Mouse (Mus musculus): ENCODE data around the gene Spp2. TPM values are rescaled to one million over a fixed set of nuclear protein-coding genes. Genes with fewer than 3 reads are reported as not detected.

Spp2 gene
- polyA plus RNA-seq, 1 experiment from 2014 or later: 82.3 TPM

- WGBS: 76% methylated on average over 11 of the region's 11 CpGs
- H3K27me3 ChIP-seq (replicated peaks; ENCODE audit: control insufficient read depth, insufficient read depth, low read length): no peaks in the 10 kb centered on the region
- H3K4me1 ChIP-seq (replicated peaks; ENCODE audit: control insufficient read depth, insufficient read depth, low read length): no peaks in the 10 kb centered on the region
- no peak overlapping the region for H3K4me2 ChIP-seq
- no peak overlapping the region for H3K27ac ChIP-seq (ENCODE audit: low read depth, low read length)
- H3K36me3 ChIP-seq (ENCODE audit: control insufficient read depth, insufficient read depth, low read length): no peaks in the 10 kb centered on the region
- no peak overlapping the region for H3K9ac ChIP-seq (ENCODE audit: low read depth, low read length)
- no peak overlapping the region for H3K4me3 ChIP-seq (ENCODE audit: low read depth, low read length)
- H3K9me3 ChIP-seq (ENCODE audit: control insufficient read depth, low read length): no peaks in the 10 kb centered on the region
- ATAC-seq (replicated peaks; ENCODE audit: low FRiP score) (no peak), DNase-seq (ENCODE audit: low spot score) (no peak)
These were observed 21.4 kb downstream of the Spp2 start for GRCm38 (mm10) chr1:88427987-88428741.

GRCm38 (mm10) chr1:88429413-88429812 is 22.7 kb downstream of the Spp2 start:
- DNase-seq (ENCODE audit: low spot score): no peak
- Histone ChIP-seq H3K36me3 (ENCODE audit: control insufficient read depth, insufficient read depth, low read length) (no peaks in the 10 kb centered on the region), H3K27me3 (replicated peaks; ENCODE audit: control insufficient read depth, insufficient read depth, low read length) (no peaks in the 10 kb centered on the region), H3K9ac (ENCODE audit: low read depth, low read length) (no peak overlapping the region), H3K4me3 (ENCODE audit: low read depth, low read length) (no peak overlapping the region), H3K4me2 (no peak overlapping the region), H3K27ac (ENCODE audit: low read depth, low read length) (no peak overlapping the region), H3K4me1 (replicated peaks; ENCODE audit: control insufficient read depth, insufficient read depth, low read length) (no peaks in the 10 kb centered on the region), H3K9me3 (ENCODE audit: control insufficient read depth, low read length) (no peaks in the 10 kb centered on the region)
- 14% methylated on average over 1 of the region's 1 CpGs for WGBS
- ATAC-seq (replicated peaks; ENCODE audit: low FRiP score): no peak

- H3K4me2 ChIP-seq: no peak overlapping the region
- H3K9ac ChIP-seq (ENCODE audit: low read depth, low read length): no peak overlapping the region
- no peaks in the 10 kb centered on the region for H3K4me1 ChIP-seq (replicated peaks; ENCODE audit: control insufficient read depth, insufficient read depth, low read length)
- DNase-seq (ENCODE audit: low spot score) (no peak), ATAC-seq (replicated peaks; ENCODE audit: low FRiP score) (no peak)
- H3K36me3 ChIP-seq (ENCODE audit: control insufficient read depth, insufficient read depth, low read length): no peaks in the 10 kb centered on the region
- H3K9me3 ChIP-seq (ENCODE audit: control insufficient read depth, low read length): no peaks in the 10 kb centered on the region
- H3K27ac ChIP-seq (ENCODE audit: low read depth, low read length): no peak overlapping the region
- 81% methylated on average over 4 of the region's 4 CpGs for WGBS
- no peak overlapping the region for H3K4me3 ChIP-seq (ENCODE audit: low read depth, low read length)
- H3K27me3 ChIP-seq (replicated peaks; ENCODE audit: control insufficient read depth, insufficient read depth, low read length): no peaks in the 10 kb centered on the region
These were observed 24.5 kb downstream of the Spp2 start for GRCm38 (mm10) chr1:88431262-88431661.

- DNase-seq (ENCODE audit: low spot score) (no peak), ATAC-seq (replicated peaks; ENCODE audit: low FRiP score) (no peak)
- Histone ChIP-seq H3K27ac (ENCODE audit: low read depth, low read length) (no peak overlapping the region), H3K36me3 (ENCODE audit: control insufficient read depth, insufficient read depth, low read length) (no peaks in the 10 kb centered on the region), H3K4me3 (ENCODE audit: low read depth, low read length) (no peak overlapping the region), H3K9ac (ENCODE audit: low read depth, low read length) (no peak overlapping the region), H3K4me1 (replicated peaks; ENCODE audit: control insufficient read depth, insufficient read depth, low read length) (no peaks in the 10 kb centered on the region), H3K4me2 (no peak overlapping the region), H3K9me3 (ENCODE audit: control insufficient read depth, low read length) (no peaks in the 10 kb centered on the region), H3K27me3 (replicated peaks; ENCODE audit: control insufficient read depth, insufficient read depth, low read length) (no peaks in the 10 kb centered on the region)
- 43% methylated on average over 3 of the region's 3 CpGs for WGBS
These were observed 25.8 kb downstream of the Spp2 start for GRCm38 (mm10) chr1:88432601-88433000.

- Histone ChIP-seq H3K27me3 (replicated peaks; ENCODE audit: control insufficient read depth, insufficient read depth, low read length) (no peaks in the 10 kb centered on the region), H3K4me2 (no peak overlapping the region), H3K9ac (ENCODE audit: low read depth, low read length) (no peak overlapping the region), H3K4me3 (ENCODE audit: low read depth, low read length) (no peak overlapping the region), H3K4me1 (replicated peaks; ENCODE audit: control insufficient read depth, insufficient read depth, low read length) (no peaks in the 10 kb centered on the region), H3K27ac (ENCODE audit: low read depth, low read length) (no peak overlapping the region), H3K9me3 (ENCODE audit: control insufficient read depth, low read length) (no peaks in the 10 kb centered on the region), H3K36me3 (ENCODE audit: control insufficient read depth, insufficient read depth, low read length) (no peaks in the 10 kb centered on the region)
- DNase-seq (ENCODE audit: low spot score): no peak
- no peak for ATAC-seq (replicated peaks; ENCODE audit: low FRiP score)
- WGBS: 55% methylated on average over 6 of the region's 6 CpGs
These were observed 26.5 kb downstream of the Spp2 start for GRCm38 (mm10) chr1:88433096-88433883.

GRCm38 (mm10) chr1:88434057-88434456 is 27.3 kb downstream of the Spp2 start:
- ATAC-seq (replicated peaks; ENCODE audit: low FRiP score) (no peak), DNase-seq (ENCODE audit: low spot score) (no peak)
- Histone ChIP-seq H3K4me2 (no peak overlapping the region), H3K27ac (ENCODE audit: low read depth, low read length) (no peak overlapping the region), H3K36me3 (ENCODE audit: control insufficient read depth, insufficient read depth, low read length) (no peaks in the 10 kb centered on the region), H3K9ac (ENCODE audit: low read depth, low read length) (no peak overlapping the region), H3K4me1 (replicated peaks; ENCODE audit: control insufficient read depth, insufficient read depth, low read length) (no peaks in the 10 kb centered on the region), H3K27me3 (replicated peaks; ENCODE audit: control insufficient read depth, insufficient read depth, low read length) (no peaks in the 10 kb centered on the region), H3K9me3 (ENCODE audit: control insufficient read depth, low read length) (no peaks in the 10 kb centered on the region), H3K4me3 (ENCODE audit: low read depth, low read length) (no peak overlapping the region)
- WGBS: 72% methylated on average over 4 of the region's 4 CpGs

- Histone ChIP-seq H3K9ac (ENCODE audit: low read depth, low read length) (no peak overlapping the region), H3K27me3 (replicated peaks; ENCODE audit: control insufficient read depth, insufficient read depth, low read length) (no peaks in the 10 kb centered on the region), H3K27ac (ENCODE audit: low read depth, low read length) (no peak overlapping the region), H3K9me3 (ENCODE audit: control insufficient read depth, low read length) (no peaks in the 10 kb centered on the region), H3K4me2 (no peak overlapping the region), H3K4me1 (replicated peaks; ENCODE audit: control insufficient read depth, insufficient read depth, low read length) (no peaks in the 10 kb centered on the region), H3K36me3 (ENCODE audit: control insufficient read depth, insufficient read depth, low read length) (no peaks in the 10 kb centered on the region), H3K4me3 (ENCODE audit: low read depth, low read length) (no peak overlapping the region)
- 73% methylated on average over 9 of the region's 9 CpGs for WGBS
- DNase-seq (ENCODE audit: low spot score) (no peak), ATAC-seq (replicated peaks; ENCODE audit: low FRiP score) (no peak)
These were observed 30.7 kb downstream of the Spp2 start for GRCm38 (mm10) chr1:88437206-88438126.

GRCm38 (mm10) chr1:88443383-88443782 is 36.6 kb downstream of the Spp2 start:
- Histone ChIP-seq H3K36me3 (ENCODE audit: control insufficient read depth, insufficient read depth, low read length) (no peaks in the 10 kb centered on the region), H3K4me3 (ENCODE audit: low read depth, low read length) (no peak overlapping the region), H3K27me3 (replicated peaks; ENCODE audit: control insufficient read depth, insufficient read depth, low read length) (no peaks in the 10 kb centered on the region), H3K4me1 (replicated peaks; ENCODE audit: control insufficient read depth, insufficient read depth, low read length) (no peaks in the 10 kb centered on the region), H3K27ac (ENCODE audit: low read depth, low read length) (no peak overlapping the region), H3K9me3 (ENCODE audit: control insufficient read depth, low read length) (no peaks in the 10 kb centered on the region), H3K4me2 (no peak overlapping the region), H3K9ac (ENCODE audit: low read depth, low read length) (no peak overlapping the region)
- ATAC-seq (replicated peaks; ENCODE audit: low FRiP score): no peak
- no peak for DNase-seq (ENCODE audit: low spot score)
- 82% methylated on average over 4 of the region's 4 CpGs for WGBS
